Comparison of ENCODE assay signal across 11 mouse cellular contexts in genomic region chr13:51964921-51965320, GRCm38 (mm10).
DNase-seq lines count a peak whose midpoint lies in the region; ATAC-seq and TF ChIP-seq lines count a peak whose summit lies in the region.
"Had no signal": no experiment of that assay in that cellular context is flagged by ENCODE, and none has a peak within 500 bp of the region (broad histone marks: within the 10 kb centered on the region; RNA-seq: fewer than 3 reads in every experiment).

No protein-coding gene starts in this region.

- no peak for TF ChIP-seq CTCF in Patski (IDR thresholded peaks at IDR 0.05)

- no peaks in the 10 kb centered on the region for H3K27me3 ChIP-seq in heart, embryonic 10.5 days (ENCODE audit: insufficient read depth, poor library complexity, severe bottlenecking)
- H3K27me3 ChIP-seq in Patski = no peaks in the 10 kb centered on the region
- H3K27me3 ChIP-seq in limb, embryonic 10.5 days (ENCODE audit: low read depth, poor library complexity, severe bottlenecking) = no peaks in the 10 kb centered on the region
- H3K27me3 ChIP-seq: CH12.LX had no signal

- 79% methylated on average over 2 of the region's 2 CpGs for WGBS in heart, embryonic 10.5 days
- whole genome bisulfite sequencing in limb, embryonic 10.5 days = 89% methylated on average over 2 of the region's 2 CpGs

- peak; percentile 32 for ATAC-seq in Patski

- no peaks in the 10 kb centered on the region for H3K9me3 ChIP-seq in heart, embryonic 10.5 days
- H3K9me3 ChIP-seq in limb, embryonic 10.5 days (replicated peaks) = no peaks in the 10 kb centered on the region
- H3K9me3 ChIP-seq: neural tube, embryonic 12.5 days had no signal

- CTCF ChIA-PET in Patski (lab: Charles Lee) = interaction anchor here (1.3 to 2.0 kb wide), 3 partner anchors 67 to 120 kb away, joined by 3 to 5 read pairs (median 4); no protein-coding TSS in a partner anchor

- in situ Hi-C loops in Patski (cut with MboI; ENCODE audit: low pct_unique_long_range_greater_than_20kb) = loop anchor here (5.0 to 25.0 kb wide), 3 partner anchors 118 to 303 kb away; partner anchors contain the start of genes Gadd45g and Secisbp2

- peak overlapping the region; percentile 75 for H3K27ac ChIP-seq in heart, embryonic 10.5 days
- H3K27ac ChIP-seq in limb, embryonic 10.5 days = peak overlapping the region; percentile 51
- H3K27ac ChIP-seq: neural tube, embryonic 12.5 days had no signal

- no peak overlapping the region for H3K4me3 ChIP-seq in heart, embryonic 10.5 days
- no peak overlapping the region for H3K4me3 ChIP-seq in limb, embryonic 10.5 days
- H3K4me3 ChIP-seq: neural tube, embryonic 12.5 days had no signal

- H3K4me1 ChIP-seq in heart, embryonic 10.5 days = peaks cover 65% of the 10 kb centered on the region
- H3K4me1 ChIP-seq in limb, embryonic 10.5 days = peaks cover 44% of the 10 kb centered on the region

- DNase-seq in heart, embryonic 10.5 days (ENCODE audit: low spot score) = no peak
- no peak for DNase-seq in heart, adult 18-20 months
- peak; percentile 29 to 46 for DNase-seq in kidney, postnatal 25 days
- DNase-seq in kidney, postnatal 14 days = no peak
- DNase-seq in Patski (ENCODE audit: low read depth, low spot score) = no peak
- no peak for DNase-seq in limb, embryonic 10.5 days (ENCODE audit: low spot score)
- DNase-seq in cerebellum, postnatal 4 days (ENCODE audit: low spot score in 2 of 2) = no peak
- DNase-seq in layer of hippocampus, adult 11-12 months (ENCODE audit: low spot score) = no peak
- DNase-seq: cerebellum, adult 8-10 months had no signal

- POLR2A ChIA-PET in Patski (lab: Charles Lee) = interaction anchor here (1.7 to 4.0 kb wide), 2 partner anchors 14 to 117 kb away, joined by 7 to 21 read pairs; partner anchors contain the start of gene Gadd45g

- H3K36me3 ChIP-seq in heart, embryonic 10.5 days = no peaks in the 10 kb centered on the region
- no peaks in the 10 kb centered on the region for H3K36me3 ChIP-seq in limb, embryonic 10.5 days
- H3K36me3 ChIP-seq: neural tube, embryonic 12.5 days had no signal

Comparison
In these comparisons a context has a peak if more than half of its experiments do, and no peak if none do; other contexts are left out.
1. DNase-seq: peak in kidney, postnatal 25 days (2 of 2); none in heart, embryonic 10.5 days (single experiment), heart, adult 18-20 months (0 of 2), kidney, postnatal 14 days (single experiment), Patski (single experiment), limb, embryonic 10.5 days (single experiment), cerebellum, postnatal 4 days (0 of 2) and layer of hippocampus, adult 11-12 months (single experiment).